Mouse (Mus musculus) adrenal gland, postnatal 10 days (tissue): ENCODE results near the gene Trpt1. TPM values are rescaled to one million over a fixed set of nuclear protein-coding genes. Genes with fewer than 3 reads are reported as not detected.
A peak's percentile ranks its signal among the peaks of the same experiment; 100 is the strongest.

Source experiments
- DNase-seq: peaks from one replicate; pipeline ENCODE4 v3.0.0; 2021; ENCODE audit warnings: mixed read lengths
- long read RNA-seq, 2 experiments: library from polyadenylated mRNA; stranded (forward); transcript quantifications; one replicate each; pipeline ENCODE4 v2.0.0; 2021
- total RNA-seq, 2 experiments: library from RNA; stranded (reverse); gene quantifications; 2 replicates each; pipeline ENCODE4 v1.2.3; 2021

Trpt1 gene
- 10 to 100 TPM; 13.3 to 21.3 TPM for total RNA-seq
- long read RNA-seq, experiment 1, transcript Trpt1-201 (7 exons, 1,103 nt): major isoform, 5 of 14 reads
- long read RNA-seq, experiment 1, partial matches to known transcripts: 0 of 14 reads
- long read RNA-seq, experiment 1, other reads (novel, unspliced or antisense): 5 of 14 reads
- long read RNA-seq, experiment 2, partial matches to known transcripts: 2 of 9 reads
- long read RNA-seq, experiment 2, other reads (novel, unspliced or antisense): 2 of 9 reads

DNA sequence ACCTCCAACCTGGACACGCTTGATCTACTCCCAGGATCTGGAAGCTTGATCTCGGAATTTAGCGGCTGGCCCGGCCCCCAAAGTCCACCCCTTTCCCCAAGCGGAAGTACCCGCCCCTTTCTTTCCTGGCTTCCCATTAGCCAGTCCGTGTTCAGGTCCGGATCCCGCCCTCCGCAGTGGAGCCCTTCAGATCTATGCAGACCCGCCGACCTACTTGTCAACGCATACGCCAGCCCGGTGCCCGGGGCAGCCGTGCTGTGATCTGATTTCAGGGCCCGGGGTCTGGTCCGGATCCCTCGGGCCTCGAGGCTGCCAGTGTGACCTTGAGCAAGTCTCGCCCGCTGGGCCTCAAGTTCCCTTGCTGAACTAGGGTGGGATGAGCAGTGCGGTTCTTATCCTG is at the start of gene Trpt1, which contains the start of gene Nudt22:
Trpt1 (plus strand) TSS at position 126 of the 400 bp plus-strand sequence.
Nudt22 (minus strand) TSS at position 112 of the 400 bp plus-strand sequence.
- DNase-seq: peak; percentile 94

DNA sequence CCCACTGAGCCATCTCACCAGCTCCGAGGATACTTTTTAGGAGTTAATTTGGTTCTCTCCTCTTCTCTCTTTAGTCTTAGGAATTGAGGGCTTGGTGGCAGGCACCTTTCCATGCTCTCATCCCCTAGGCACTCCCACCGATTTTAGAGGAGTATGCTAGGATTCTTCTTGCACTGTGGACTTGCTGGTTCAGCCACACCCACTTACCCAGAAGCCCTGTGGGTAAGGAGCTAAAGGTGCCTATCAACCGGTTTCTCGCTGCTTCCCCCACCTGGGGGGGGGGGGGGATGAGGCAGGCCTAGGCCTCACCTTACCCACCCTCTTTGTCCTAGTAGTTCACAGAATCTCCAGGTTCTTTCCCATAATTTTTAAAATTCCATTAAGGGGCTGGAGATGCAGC is 48.2 kb upstream of the Trpt1 start:
- DNase-seq: no peak

DNA sequence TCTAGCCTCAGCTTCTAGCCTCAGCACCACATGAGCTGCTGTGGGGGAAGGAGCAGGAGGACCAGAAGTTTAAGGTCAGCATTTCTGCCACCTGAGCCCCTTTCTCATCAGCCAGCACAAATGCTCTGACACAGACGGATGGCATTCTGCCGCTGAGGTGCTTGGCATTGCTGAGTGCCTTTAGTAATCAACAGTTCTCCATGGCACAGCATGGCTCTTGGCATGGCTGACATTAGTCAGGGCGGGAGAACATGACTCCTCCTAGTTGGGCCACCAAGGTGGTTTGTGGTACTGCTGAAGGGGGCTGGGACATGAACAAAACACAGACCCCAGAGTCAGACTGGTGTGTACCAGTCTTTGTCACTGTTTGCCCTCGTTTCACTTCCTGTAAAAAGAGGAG is 47.7 kb upstream of the Trpt1 start:
- DNase-seq: no peak

- no peak for DNase-seq
Observed at GRCm38 (mm10) chr19:6949532-6949931, 46.4 kb upstream of the Trpt1 start.

DNA sequence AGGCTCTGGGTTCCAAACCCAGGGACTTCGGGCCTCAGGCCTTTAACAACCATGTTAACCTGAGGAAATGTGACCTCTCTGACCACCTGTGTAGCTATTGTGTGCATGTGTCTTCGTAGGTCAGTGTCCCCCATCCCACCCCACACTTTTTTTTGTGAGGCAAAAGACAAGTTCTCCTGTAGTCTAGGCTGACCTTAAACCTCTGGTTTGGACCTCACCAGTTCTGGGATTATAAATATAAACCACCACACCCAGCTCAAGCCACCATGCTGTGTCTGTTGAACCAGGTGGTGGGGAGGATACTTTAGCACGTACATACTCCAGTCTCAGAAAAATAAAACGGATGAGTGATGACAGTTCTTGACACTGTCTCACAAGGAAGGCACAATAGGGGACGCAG is 46.0 kb upstream of the Trpt1 start:
- no peak for DNase-seq

GRCm38 (mm10) chr19:6950613-6951153 is 45.2 kb upstream of the Trpt1 start:
- DNase-seq: peak; percentile 74

GRCm38 (mm10) chr19:6951381-6951968 is 44.5 kb upstream of the Trpt1 start:
- DNase-seq: peak; percentile 96

DNA sequence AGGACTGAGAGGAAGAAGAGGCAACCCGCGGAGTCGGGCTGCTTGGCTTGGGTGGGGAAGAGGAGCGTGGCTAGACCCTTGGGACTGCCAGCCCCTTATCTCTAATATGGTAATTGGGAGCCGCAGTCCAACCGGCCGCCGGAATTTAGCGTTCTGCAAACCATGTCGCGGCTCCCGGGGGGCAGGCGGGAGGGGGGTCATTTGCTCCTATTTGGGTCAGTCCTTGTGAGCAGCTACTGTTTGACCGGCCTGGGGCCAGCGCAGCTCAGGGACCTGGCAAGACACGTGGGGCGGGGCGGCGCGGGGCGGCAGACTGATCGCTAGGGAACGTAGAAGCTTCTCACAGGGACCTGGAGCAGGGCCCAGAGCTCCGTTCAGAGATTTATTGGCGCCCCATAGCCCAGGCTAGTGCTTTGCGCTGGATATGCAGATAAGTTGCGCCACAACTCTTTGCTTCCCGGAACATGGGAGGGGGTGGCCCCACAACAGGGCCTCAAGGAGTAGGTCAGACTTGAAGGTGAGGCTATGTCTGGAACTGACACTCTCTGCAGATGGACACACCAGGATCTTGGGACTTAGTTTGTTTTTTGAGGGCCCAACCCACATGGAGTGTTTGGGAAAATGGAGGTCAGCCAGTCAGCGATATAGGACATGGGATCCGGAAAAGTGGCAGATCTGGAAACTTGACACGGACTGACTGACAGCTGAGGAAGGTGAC is 43.8 kb upstream of the Trpt1 start:
- peak; percentile 95 for DNase-seq

DNA sequence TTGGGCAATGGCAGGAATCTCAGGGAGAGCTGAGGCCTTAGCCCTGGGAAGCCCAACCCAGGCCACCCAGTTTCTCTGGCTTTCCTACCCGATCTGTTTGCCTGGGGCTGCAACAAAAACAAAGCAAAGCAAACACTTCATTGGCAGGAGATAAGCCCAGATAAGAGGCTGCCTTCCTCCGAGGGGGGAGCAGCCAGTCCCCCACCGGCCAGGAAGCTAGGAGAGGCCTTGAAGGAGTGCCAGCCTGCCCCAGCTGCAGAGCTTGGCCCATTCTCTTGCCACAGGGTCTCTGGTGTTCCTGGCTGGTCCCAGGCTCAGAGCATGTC is 43.3 kb upstream of the Trpt1 start:
- DNase-seq: peak; percentile 83

GRCm38 (mm10) chr19:6954046-6954445 is 41.9 kb upstream of the Trpt1 start:
- peak; percentile 78 for DNase-seq

DNA sequence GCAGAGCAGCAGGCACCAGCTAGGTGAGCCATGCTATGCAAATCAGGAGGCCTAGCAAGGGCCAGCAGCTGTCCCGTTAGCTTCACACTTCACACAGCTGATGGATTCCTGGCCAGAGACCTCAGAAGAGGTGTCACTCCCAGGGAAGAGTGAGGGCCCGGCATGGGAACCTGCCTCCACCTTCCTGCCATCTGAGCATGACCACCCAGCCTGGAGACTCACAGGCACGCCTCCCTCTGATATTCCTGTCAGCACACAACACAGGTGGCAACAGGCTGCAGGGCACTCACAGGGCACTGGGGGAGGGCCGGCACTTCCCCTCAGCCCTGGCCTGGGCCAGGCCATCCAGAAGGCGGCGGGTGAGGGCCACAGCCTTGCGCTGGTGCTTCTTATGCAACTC is 40.5 kb upstream of the Trpt1 start:
- DNase-seq: no peak

- peak; percentile 50 for DNase-seq
Observed at GRCm38 (mm10) chr19:6956461-6956860, 39.5 kb upstream of the Trpt1 start.

GRCm38 (mm10) chr19:6968491-6969271 is 27.2 kb upstream of the Trpt1 start:
- peak; percentile 60 for DNase-seq

- no peak for DNase-seq
Observed at GRCm38 (mm10) chr19:6969291-6969664, 26.7 kb upstream of the Trpt1 start.

- peak; percentile 93 for DNase-seq
Observed at GRCm38 (mm10) chr19:6969665-6970381, 26.1 kb upstream of the Trpt1 start.

DNA sequence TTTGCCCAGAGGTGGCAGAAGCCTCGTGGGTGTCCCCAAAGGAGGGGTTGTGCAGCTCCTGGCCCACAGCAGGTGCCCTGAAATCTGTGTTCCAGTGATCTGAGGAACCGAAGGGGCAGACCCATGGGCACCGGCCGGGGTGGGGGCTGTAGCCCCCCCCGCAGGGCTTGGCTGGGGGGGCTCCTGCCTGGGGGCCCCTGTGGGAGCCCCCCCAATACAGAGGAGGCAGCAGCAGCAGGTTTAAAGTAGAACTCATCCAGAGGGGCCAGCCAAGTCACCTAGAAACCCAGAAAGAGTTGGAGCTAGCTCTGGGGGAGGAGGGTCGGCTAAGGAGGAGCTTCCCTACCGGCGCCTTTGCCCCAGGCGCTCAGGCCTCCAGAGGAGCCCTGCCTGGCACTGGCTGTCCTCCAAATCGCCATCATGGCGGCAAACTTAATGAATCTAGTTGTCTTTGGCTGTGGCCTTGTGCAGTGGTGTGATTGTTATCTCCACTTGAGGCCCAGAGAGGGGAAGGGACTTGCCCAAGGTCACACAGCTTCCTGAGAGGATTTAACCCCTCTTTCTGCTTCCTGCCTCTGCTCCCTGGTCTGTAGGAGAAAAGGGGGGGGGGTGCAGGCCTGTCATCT is 25.4 kb upstream of the Trpt1 start:
- peak; percentile 74 for DNase-seq

DNA sequence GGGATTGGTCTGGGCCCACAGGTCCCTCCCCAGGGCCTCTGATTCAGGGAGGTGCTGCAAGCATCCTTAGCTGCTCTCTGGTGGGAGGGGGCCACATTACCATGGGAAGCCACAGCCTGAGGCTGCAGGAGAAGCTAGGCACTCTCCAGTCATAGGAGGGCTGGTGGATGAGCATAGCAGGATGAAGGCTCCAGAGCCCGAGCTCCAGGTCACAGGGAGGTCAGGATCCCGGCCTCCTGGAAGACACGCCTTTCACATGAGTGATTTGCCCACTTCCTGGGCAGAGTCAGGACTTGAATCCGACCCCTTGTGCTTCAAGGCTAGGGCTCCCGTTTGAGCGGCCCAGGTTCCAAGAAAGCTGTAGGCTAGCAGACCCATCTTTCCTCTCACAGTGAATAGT is 24.3 kb upstream of the Trpt1 start:
- no peak for DNase-seq

GRCm38 (mm10) chr19:6972247-6972917 is 23.5 kb upstream of the Trpt1 start:
- no peak for DNase-seq

DNA sequence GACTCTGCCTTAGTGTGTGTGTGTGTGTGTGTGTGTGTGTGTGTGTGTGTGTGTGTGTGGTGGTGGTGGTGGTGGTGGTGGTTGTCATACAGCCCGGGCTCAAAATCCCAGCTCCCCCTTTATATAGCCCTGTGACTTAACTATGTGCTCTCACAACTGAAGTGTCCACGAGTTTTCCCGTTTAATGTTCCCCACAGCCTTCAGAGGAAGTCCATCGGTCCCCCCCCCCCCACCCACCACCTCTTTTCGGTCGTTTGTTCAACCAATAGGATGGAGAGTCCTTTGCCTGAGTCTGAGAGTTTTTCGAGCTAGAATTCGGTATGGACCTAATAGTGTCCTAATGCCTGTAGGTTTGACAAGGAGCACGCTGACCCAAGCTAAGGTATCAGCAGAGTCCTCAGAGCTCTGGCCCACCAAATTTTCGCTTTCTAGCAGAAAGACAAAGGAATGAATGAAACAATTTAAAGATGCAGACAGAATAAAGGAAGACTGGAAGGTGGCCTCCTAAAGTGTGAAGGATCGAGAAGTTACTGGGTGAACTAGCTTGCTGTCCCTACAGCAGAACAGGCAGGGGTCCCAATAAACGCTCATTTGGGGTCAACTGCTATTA is 22.2 kb upstream of the Trpt1 start:
- no peak for DNase-seq
